Mouse (Mus musculus) right cerebral cortex, postnatal 14 days (tissue): Measurements from ENCODE around the gene Spint2.

Experiments used
- DNase-seq: peaks from one replicate; pipeline ENCODE4 v3.0.0; 2022

Gene Spint2

GRCm38 (mm10) chr7:29303738-29304462, 22.2 kb upstream of the Spint2 start, which contains the start of gene Dpf1:
Gene Dpf1 (plus strand): TSS chr7:29303951.
- peak; percentile 91 for DNase-seq

GRCm38 (mm10) chr7:29302641-29303040, 20.9 kb upstream of the Spint2 start:
- DNase-seq = no peak

- peak; percentile 77 for DNase-seq
These were observed 19.4 kb upstream of the Spint2 start for GRCm38 (mm10) chr7:29301127-29301566.

GRCm38 (mm10) chr7:29296998-29297397, 15.3 kb upstream of the Spint2 start:
- DNase-seq = no peak

- no peak for DNase-seq
These were observed 14.3 kb upstream of the Spint2 start for GRCm38 (mm10) chr7:29295861-29296647.

GRCm38 (mm10) chr7:29294111-29294761, 12.5 kb upstream of the Spint2 start:
- no peak for DNase-seq

GRCm38 (mm10) chr7:29293131-29294065, 11.7 kb upstream of the Spint2 start:
- DNase-seq = no peak

GRCm38 (mm10) chr7:29292458-29293098, 10.9 kb upstream of the Spint2 start:
- no peak for DNase-seq

- DNase-seq = no peak
These were observed 10.1 kb upstream of the Spint2 start for GRCm38 (mm10) chr7:29291616-29292457.

GRCm38 (mm10) chr7:29290691-29291485, 9.2 kb upstream of the Spint2 start:
- no peak for DNase-seq

- no peak for DNase-seq
These were observed 8.1 kb upstream of the Spint2 start for GRCm38 (mm10) chr7:29289856-29290255.

GRCm38 (mm10) chr7:29288942-29289638, 7.4 kb upstream of the Spint2 start, which contains the start of gene Ppp1r14a:
Gene Ppp1r14a (plus strand): TSS chr7:29289308.
- peak; percentile 66 for DNase-seq

GRCm38 (mm10) chr7:29288079-29288478, 6.4 kb upstream of the Spint2 start:
- DNase-seq = no peak

GRCm38 (mm10) chr7:29287481-29287880, 5.8 kb upstream of the Spint2 start:
- no peak for DNase-seq

- DNase-seq = no peak
These were observed 2.8 kb upstream of the Spint2 start for GRCm38 (mm10) chr7:29284523-29284922.

- no peak for DNase-seq
These were observed 2.2 kb upstream of the Spint2 start for GRCm38 (mm10) chr7:29283876-29284275.

- no peak for DNase-seq
These were observed 402 bp upstream of the Spint2 start for GRCm38 (mm10) chr7:29282074-29282554.

- no peak for DNase-seq
These were observed 911 bp downstream of the Spint2 start for GRCm38 (mm10) chr7:29280801-29281200.

- DNase-seq = no peak
These were observed 1.8 kb downstream of the Spint2 start for GRCm38 (mm10) chr7:29279924-29280323.
